ENCODE assay signal across 10 mouse cellular contexts in the genomic region with DNA sequence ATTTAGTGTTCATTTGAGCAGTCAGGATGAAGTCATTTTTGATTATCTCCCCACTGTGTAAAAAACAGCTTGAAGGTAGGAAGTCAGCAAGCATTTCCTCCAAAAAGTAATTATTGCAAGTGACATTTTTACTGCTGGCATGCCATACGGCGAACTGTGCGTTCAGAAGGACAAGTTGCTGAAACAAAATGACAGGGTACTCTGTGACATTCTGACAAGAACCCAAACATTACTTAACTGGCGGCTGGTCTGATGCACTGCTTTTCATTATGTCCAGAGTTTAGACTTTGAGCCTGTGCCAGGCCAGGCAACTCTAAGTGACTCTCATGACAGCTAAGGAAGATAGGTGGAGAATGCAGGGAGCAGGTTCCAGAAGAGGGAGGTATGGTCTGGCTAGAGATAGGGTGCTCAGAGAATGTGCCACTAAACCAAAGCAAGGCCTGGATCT. TPM values are rescaled to one million over a fixed set of nuclear protein-coding genes. Genes with fewer than 3 reads are reported as not detected.
DNase-seq lines count a peak whose midpoint lies in the region; ATAC-seq and TF ChIP-seq lines count a peak whose summit lies in the region.
"Had no signal": no experiment of that assay in that cellular context is flagged by ENCODE, and none has a peak within 500 bp of the region (broad histone marks: within the 10 kb centered on the region; RNA-seq: fewer than 3 reads in every experiment).

No protein-coding gene starts in this region.

- no peak for DNase-seq in hindbrain, embryonic 10.5 days (ENCODE audit: low spot score)
- DNase-seq in Muller cell, postnatal 12 days (ENCODE audit: inconsistent ontology term) = peak; percentile 52
- DNase-seq in cerebellum, postnatal 25 days = peak; percentile 31 to 33
- peak; percentile 51 to 52 for DNase-seq in layer of hippocampus, adult 2 months (ENCODE audit: low spot score in 2 of 2)
- no peak for DNase-seq in thymus, postnatal 0 days (ENCODE audit: low spot score)
- DNase-seq: lung, postnatal 14 days; spleen, adult 18-20 months; thymus, postnatal 14 days had no signal

- no peaks in the 10 kb centered on the region for H3K27me3 ChIP-seq in hindbrain, embryonic 13.5 days
- H3K27me3 ChIP-seq in hindbrain, embryonic 10.5 days (ENCODE audit: insufficient read depth, poor library complexity, severe bottlenecking) = no peaks in the 10 kb centered on the region

- H3K9me3 ChIP-seq in hindbrain, embryonic 13.5 days = no peaks in the 10 kb centered on the region
- no peaks in the 10 kb centered on the region for H3K9me3 ChIP-seq in hindbrain, embryonic 10.5 days

- no peak for ATAC-seq in hindbrain, embryonic 13.5 days (ENCODE audit: low FRiP score)
- no peak for ATAC-seq in monocyte, adult 5-6 weeks (replicated peaks; ENCODE audit: insufficient number of reproducible peaks, low FRiP score, low TSS enrichment, poor library complexity, severe bottlenecking)

- no peak for TF ChIP-seq CTCF in layer of hippocampus, adult 2 months (conservative IDR thresholded peaks at IDR 0.05)

- peaks cover 30% of the 10 kb centered on the region for H3K36me3 ChIP-seq in hindbrain, embryonic 13.5 days
- peaks cover 95% of the 10 kb centered on the region for H3K36me3 ChIP-seq in hindbrain, embryonic 10.5 days

- H3K9ac ChIP-seq in hindbrain, embryonic 13.5 days = no peak overlapping the region

- peak overlapping the region; percentile 76 for H3K27ac ChIP-seq in hindbrain, embryonic 13.5 days
- no peak overlapping the region for H3K27ac ChIP-seq in hindbrain, embryonic 10.5 days
- no peak overlapping the region for H3K27ac ChIP-seq in layer of hippocampus, adult 2 months

- no peak overlapping the region for H3K4me2 ChIP-seq in hindbrain, embryonic 13.5 days

- H3K4me3 ChIP-seq in hindbrain, embryonic 13.5 days = no peak overlapping the region
- no peak overlapping the region for H3K4me3 ChIP-seq in hindbrain, embryonic 10.5 days
- no peak overlapping the region for H3K4me3 ChIP-seq in layer of hippocampus, adult 2 months

- WGBS in hindbrain, embryonic 13.5 days = 62% methylated on average over 4 of the region's 4 CpGs
- WGBS in hindbrain, embryonic 10.5 days = 92% methylated on average over 4 of the region's 4 CpGs

- peaks cover 77% of the 10 kb centered on the region for H3K4me1 ChIP-seq in hindbrain, embryonic 13.5 days (replicated peaks)
- no peaks in the 10 kb centered on the region for H3K4me1 ChIP-seq in hindbrain, embryonic 10.5 days (replicated peaks)

RNA-seq across cellular contexts. Expression of gene Sh2b2, which starts 46.6 kb away (rescaled TPM):
- 22.2 and 25.5 TPM in 2 replicates for polyA plus RNA-seq in hindbrain, embryonic 13.5 days (2015; fragmentation: Nextera tagmentation; extraction: Ambion mirVana)
- 14.1 and 17.3 TPM in 2 replicates for polyA plus RNA-seq in hindbrain, embryonic 10.5 days (2016; fragmentation: Nextera tagmentation; extraction: Ambion mirVana)
- 1 to 10 TPM; 4.5 to 4.6 TPM for total RNA-seq in layer of hippocampus, adult 2 months (2021)
- total RNA-seq in monocyte, adult 5-6 weeks (2017) = 9.8 to 17.4 TPM (median 10.7 TPM) in 3 replicates
- polyA plus RNA-seq in thymus, postnatal 0 days (2015; fragmentation: Nextera tagmentation; extraction: Ambion mirVana) = 2.6 and 2.7 TPM in 2 replicates

Comparison
In these comparisons a context has a peak if more than half of its experiments do, and no peak if none do; other contexts are left out.
1. DNase-seq: peak in Muller cell, postnatal 12 days (single experiment), cerebellum, postnatal 25 days (2 of 2) and layer of hippocampus, adult 2 months (2 of 2); none in hindbrain, embryonic 10.5 days (single experiment) and thymus, postnatal 0 days (single experiment).